Mouse (Mus musculus): ENCODE data around the gene Scrn1.

- TF ChIP-seq CTCF (IDR thresholded peaks at IDR 0.05; ENCODE audit: low read depth, low read length), result no peak
- no peak for TF ChIP-seq POLR2A (IDR thresholded peaks at IDR 0.05; ENCODE audit: borderline replicate concordance, low read depth, low read length)
These were observed 75.2 kb downstream of the Scrn1 start for GRCm38 (mm10) chr6:54491074-54491473.
